Mouse (Mus musculus): ENCODE measurements around the gene Stim2. TPM values are rescaled to one million over a fixed set of nuclear protein-coding genes. Genes with fewer than 3 reads are reported as not detected.

The Stim2 gene
- polyA plus RNA-seq (2012; fragmentation: generic; extraction: Trizol), result 10 to 100 TPM in 1 of 2 experiments, 1 to 10 TPM in 1; 2.0 to 10.3 TPM

DNA sequence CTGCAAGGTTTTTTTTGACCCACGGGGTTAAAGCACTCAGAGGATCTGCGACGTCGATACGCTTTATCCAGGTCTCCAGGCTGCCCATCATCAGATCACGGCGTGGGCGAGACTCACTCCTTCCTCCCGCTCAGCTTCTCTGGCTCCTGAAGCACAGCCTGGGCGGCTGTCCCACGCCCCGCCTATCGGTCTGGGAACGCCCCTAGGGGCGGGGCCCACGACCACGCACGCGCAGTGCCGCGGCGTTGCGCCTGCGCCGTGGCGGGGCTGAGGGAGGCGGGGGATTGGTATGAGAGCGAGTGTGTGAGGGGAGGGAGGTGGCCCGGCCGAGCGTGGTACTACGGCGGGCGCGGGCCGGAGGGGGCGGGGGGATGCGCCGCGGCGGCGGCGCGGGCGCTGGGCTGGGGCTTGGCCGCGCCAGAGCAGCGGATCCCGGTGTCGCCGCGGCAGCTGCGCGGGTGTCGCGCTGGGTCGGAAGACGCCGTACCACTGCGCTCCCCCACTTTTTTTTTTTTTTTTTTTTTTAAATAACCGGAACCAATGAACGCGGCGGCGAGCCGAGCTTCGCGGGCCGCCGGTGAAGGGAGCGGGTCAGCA, at the start of gene Stim2:
Gene Stim2 (plus strand): TSS at position 354 of the 597 bp plus-strand sequence.

Other genes with a start within 250 kb of the Stim2 start
- gene Tbc1d19, start 188.9 kb upstream of the Stim2 start, polyA plus RNA-seq (2012; fragmentation: generic; extraction: Trizol), result 10 to 100 TPM in 1 of 2 experiments, 1 to 10 TPM in 1; 1.9 to 16.3 TPM

Data from C3H10T1/2 (cell line).